Mouse (Mus musculus) thymus, adult 2 months (tissue): ENCODE measurements around the gene Cln3.

Source experiments
- CTCF ChIP-seq: fragments of 200-500 bp; IDR thresholded peaks from 2 replicates; pipeline ENCODE4 v1.5.1; 2012; ENCODE audit warnings: mild to moderate bottlenecking, control low read depth, low read length, moderate library complexity, borderline replicate concordance; ENCODE audit not compliant: control insufficient read depth, poor library complexity, insufficient read depth; ENCODE audit errors: extremely low read depth
- POLR2A ChIP-seq: fragments of 200-500 bp; IDR thresholded peaks from 2 replicates; pipeline ENCODE4 v1.6.1; 2012; ENCODE audit warnings: mild to moderate bottlenecking, low read length, control low read depth, moderate library complexity; ENCODE audit not compliant: control insufficient read depth, poor library complexity, insufficient read depth; ENCODE audit errors: extremely low read depth

GRCm38 (mm10) chr7:126606611-126607010 lies 21.0 kb upstream of the Cln3 start:
- TF ChIP-seq POLR2A (no peak), CTCF (no peak)
